Mouse (Mus musculus): ENCODE data around the gene Phc3.

GRCm38 (mm10) chr3:30927664-30928063 is 41.6 kb downstream of the Phc3 start:
- TF ChIP-seq CTCF (IDR thresholded peaks at IDR 0.05; ENCODE audit: control insufficient read depth, insufficient read depth, insufficient replicate concordance, low read depth, low read length) (no peak), POLR2A (IDR thresholded peaks at IDR 0.05; ENCODE audit: control insufficient read depth, low read depth, low read length) (no peak)
